Mouse (Mus musculus): Measurements from ENCODE around the gene Pik3cg. TPM values are rescaled to one million over a fixed set of nuclear protein-coding genes. Genes with fewer than 3 reads are reported as not detected.
"Not testable (repeated sequence)": the region's sequence is repeated elsewhere in the genome, so short reads cannot be mapped to it uniquely, and the experiment has no call there.

Pik3cg gene
- polyA plus RNA-seq (2014; fragmentation: Nextera tagmentation; extraction: Ambion mirVana): 3.9 and 4.0 TPM in 2 replicates

DNA sequence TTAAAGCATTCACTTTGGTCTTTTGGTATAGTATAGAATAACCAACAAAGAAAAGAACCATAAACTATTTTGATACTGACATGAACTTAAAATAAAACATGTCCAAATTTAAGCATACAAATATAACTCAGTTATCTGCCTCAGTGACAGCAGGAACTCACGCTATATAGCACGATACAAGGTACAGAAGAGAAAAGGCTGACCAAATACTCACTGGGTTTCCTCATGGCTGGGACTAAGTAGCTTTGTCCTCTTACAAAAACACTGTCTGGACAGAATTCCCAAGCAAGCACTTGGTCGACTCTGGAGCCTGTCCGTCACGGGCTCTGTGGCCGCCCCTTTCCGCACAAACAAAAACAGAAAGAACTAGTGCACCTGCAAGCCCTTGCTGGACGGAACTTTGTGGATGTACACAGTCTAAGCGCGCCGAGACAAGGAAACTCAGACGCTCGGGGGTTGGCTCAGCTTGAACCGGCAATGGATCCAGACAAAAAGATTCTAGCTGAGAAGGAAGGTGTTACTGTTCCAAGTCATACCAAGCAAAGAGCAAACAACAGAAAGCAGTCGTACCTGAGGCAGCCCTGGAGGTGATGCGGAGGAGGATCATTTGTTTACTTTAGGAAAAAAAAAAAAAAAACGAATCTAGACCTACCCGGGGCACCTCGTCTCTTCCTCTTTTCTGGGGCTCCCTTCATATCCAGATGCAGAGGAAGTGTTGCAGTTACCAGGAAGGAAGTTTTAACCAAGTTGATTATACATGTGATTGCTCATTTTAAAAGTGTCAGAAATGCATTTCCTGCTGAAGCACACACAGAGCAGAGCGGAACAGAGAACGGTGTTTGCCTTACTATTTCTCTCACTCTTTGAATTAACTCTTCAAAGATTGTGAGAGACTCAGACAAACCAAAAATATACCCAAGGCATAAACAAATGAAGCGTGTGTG lies at the start of gene Pik3cg:
Gene Pik3cg (minus strand): TSS at position 712 of the 944 bp plus-strand sequence.
- no peaks in the 10 kb centered on the region for H3K4me1 ChIP-seq (ENCODE audit: control insufficient read depth, insufficient read depth, low read length)
- H3K9ac ChIP-seq (replicated peaks; ENCODE audit: low read depth, low read length): no peak within 1 kb of the TSS
- 44% methylated on average over 22 of the region's 22 CpGs for WGBS
- peak within 1 kb of the TSS; percentile 6; the same call in 1 of the 2 replicates for H3K4me3 ChIP-seq (ENCODE audit: low read depth, low read length)
- H3K9me3 ChIP-seq (ENCODE audit: control insufficient read depth, low read depth, low read length): no peaks in the 10 kb centered on the region
- H3K4me2 ChIP-seq (replicated peaks; ENCODE audit: low read depth, low read length): peak within 1 kb of the TSS; percentile 7
- 0 out of 2 replicates have a peak, but pooled peaks have one; percentile 33 for ATAC-seq (ENCODE audit: insufficient number of reproducible peaks, insufficient read depth, low FRiP score, low read depth)
- no peaks in the 10 kb centered on the region for H3K36me3 ChIP-seq (ENCODE audit: control insufficient read depth, insufficient read depth, low read length)
- no peaks in the 10 kb centered on the region for H3K27me3 ChIP-seq (ENCODE audit: control insufficient read depth, insufficient read depth, low read length)
- no peak within 1 kb of the TSS for H3K27ac ChIP-seq (ENCODE audit: low read length)

DNA sequence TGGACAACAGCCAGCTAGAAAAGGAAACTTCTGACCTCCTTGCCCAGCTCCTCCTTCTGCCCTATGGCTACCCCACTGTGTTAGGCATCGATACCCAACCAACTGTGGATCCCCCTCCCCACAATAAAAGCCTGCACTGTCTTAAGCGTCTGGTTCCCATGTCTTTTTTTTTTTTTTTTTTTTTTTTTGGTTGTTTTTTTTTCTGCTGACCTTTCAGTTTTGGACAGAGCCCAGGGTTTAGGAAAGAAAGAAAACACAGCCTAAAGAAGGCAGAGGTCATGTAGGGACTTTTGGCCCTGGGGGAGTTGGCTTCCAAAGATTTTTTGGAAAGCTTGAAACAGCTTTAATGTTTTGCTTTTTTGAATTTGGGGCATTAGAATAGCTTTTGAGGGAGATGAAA lies 40.0 kb upstream of the Pik3cg start:
- H3K27me3 ChIP-seq (ENCODE audit: control insufficient read depth, insufficient read depth, low read length): no peaks in the 10 kb centered on the region
- no peak overlapping the region for H3K9ac ChIP-seq (replicated peaks; ENCODE audit: low read depth, low read length)
- no peaks in the 10 kb centered on the region for H3K9me3 ChIP-seq (ENCODE audit: control insufficient read depth, low read depth, low read length)
- no peak overlapping the region for H3K4me3 ChIP-seq (ENCODE audit: low read depth, low read length)
- no peak overlapping the region for H3K27ac ChIP-seq (ENCODE audit: low read length)
- no peaks in the 10 kb centered on the region for H3K36me3 ChIP-seq (ENCODE audit: control insufficient read depth, insufficient read depth, low read length)
- 68% methylated on average over 2 of the region's 2 CpGs for WGBS
- ATAC-seq (ENCODE audit: insufficient number of reproducible peaks, insufficient read depth, low FRiP score, low read depth): no peak
- no peak overlapping the region for H3K4me2 ChIP-seq (replicated peaks; ENCODE audit: low read depth, low read length)
- no peaks in the 10 kb centered on the region for H3K4me1 ChIP-seq (ENCODE audit: control insufficient read depth, insufficient read depth, low read length)

DNA sequence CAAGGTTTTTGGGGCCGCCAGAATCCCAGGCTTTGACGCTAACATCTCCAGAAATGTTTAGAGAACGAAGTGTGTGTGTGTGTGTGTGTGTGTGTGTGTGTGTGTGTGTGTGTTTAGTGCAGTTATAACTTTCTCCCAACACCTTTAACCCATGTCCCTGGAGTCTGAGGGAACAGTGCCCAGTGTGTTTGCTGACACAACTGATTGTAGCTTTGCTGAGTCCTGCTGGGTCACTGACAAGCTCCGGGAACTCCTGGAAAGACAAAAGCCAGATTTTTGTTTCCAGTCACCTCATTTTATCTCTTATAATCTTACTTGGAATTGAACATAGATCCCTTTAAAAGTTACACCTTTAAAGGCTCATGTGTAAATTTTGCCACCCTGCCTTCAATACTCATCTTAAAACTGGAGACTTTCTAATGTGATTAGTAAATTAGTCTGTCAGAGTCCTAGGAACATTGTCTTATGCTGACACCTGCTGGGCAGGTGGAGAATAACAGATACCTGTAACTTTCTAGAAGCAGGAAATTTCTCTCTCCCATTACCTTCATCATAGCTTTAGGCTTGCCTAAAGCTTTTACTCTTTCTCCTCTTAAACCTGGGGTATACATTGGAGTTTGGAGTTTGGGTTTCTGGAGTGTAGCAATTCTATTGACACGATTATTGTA lies 37.2 kb upstream of the Pik3cg start:
- H3K36me3 ChIP-seq (ENCODE audit: control insufficient read depth, insufficient read depth, low read length): no peaks in the 10 kb centered on the region
- H3K4me2 ChIP-seq (replicated peaks; ENCODE audit: low read depth, low read length): no peak overlapping the region
- H3K9me3 ChIP-seq (ENCODE audit: control insufficient read depth, low read depth, low read length): no peaks in the 10 kb centered on the region
- no peaks in the 10 kb centered on the region for H3K4me1 ChIP-seq (ENCODE audit: control insufficient read depth, insufficient read depth, low read length)
- 51% methylated on average over 5 of the region's 5 CpGs for WGBS
- H3K27me3 ChIP-seq (ENCODE audit: control insufficient read depth, insufficient read depth, low read length): no peaks in the 10 kb centered on the region
- no peak for ATAC-seq (ENCODE audit: insufficient number of reproducible peaks, insufficient read depth, low FRiP score, low read depth)
- H3K4me3 ChIP-seq (ENCODE audit: low read depth, low read length): no peak overlapping the region
- H3K27ac ChIP-seq (ENCODE audit: low read length): no peak overlapping the region
- H3K9ac ChIP-seq (replicated peaks; ENCODE audit: low read depth, low read length): no peak overlapping the region

DNA sequence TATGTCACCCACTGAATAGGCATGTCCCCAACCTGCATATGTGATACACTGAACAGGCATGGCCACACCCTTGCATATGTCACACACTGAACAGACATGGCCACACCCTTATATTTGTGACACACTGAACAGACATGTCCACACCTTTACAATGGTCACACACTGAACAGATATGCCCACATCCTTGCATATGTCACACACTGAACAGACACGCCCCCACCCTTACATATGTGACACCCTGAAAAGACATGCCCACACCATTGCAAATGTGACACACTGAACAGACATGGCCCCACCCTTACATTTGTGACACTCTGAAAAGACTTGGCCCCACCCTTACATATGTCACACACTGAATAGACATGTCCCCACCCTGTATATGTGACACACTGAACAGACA lies 35.1 kb upstream of the Pik3cg start:
- no peak for ATAC-seq (ENCODE audit: insufficient number of reproducible peaks, insufficient read depth, low FRiP score, low read depth)
- no peaks in the 10 kb centered on the region for H3K27me3 ChIP-seq (ENCODE audit: control insufficient read depth, insufficient read depth, low read length)
- no peaks in the 10 kb centered on the region for H3K9me3 ChIP-seq (ENCODE audit: control insufficient read depth, low read depth, low read length)
- no peaks in the 10 kb centered on the region for H3K4me1 ChIP-seq (ENCODE audit: control insufficient read depth, insufficient read depth, low read length)
- WGBS: 84% methylated on average over 1 of the region's 1 CpGs
- no peak overlapping the region for H3K9ac ChIP-seq (replicated peaks; ENCODE audit: low read depth, low read length)
- no peak overlapping the region for H3K4me3 ChIP-seq (ENCODE audit: low read depth, low read length)
- no peak overlapping the region for H3K4me2 ChIP-seq (replicated peaks; ENCODE audit: low read depth, low read length)
- H3K27ac ChIP-seq (ENCODE audit: low read length): no peak overlapping the region
- no peaks in the 10 kb centered on the region for H3K36me3 ChIP-seq (ENCODE audit: control insufficient read depth, insufficient read depth, low read length)

DNA sequence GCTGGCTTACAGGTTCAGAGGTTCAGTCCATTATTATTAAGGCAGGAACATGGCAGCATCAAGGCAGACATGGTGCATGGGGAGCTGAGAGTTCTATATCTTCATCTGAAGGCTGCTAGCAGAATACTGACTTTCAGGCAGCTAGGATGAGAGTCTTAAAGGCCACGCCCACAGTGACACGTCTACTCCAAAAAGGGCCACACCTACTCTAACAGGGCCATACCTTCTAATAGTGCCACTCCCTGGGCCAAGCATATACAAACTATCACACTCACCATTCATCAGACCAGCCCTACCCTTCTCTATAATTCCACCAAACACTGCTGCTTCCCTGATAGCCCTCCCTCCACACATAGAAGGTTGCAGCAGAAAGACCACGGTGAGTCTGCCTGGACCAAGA lies 30.7 kb upstream of the Pik3cg start:
- not testable (repeated sequence) for ATAC-seq (ENCODE audit: insufficient number of reproducible peaks, insufficient read depth, low FRiP score, low read depth); H3K36me3 ChIP-seq (ENCODE audit: control insufficient read depth, insufficient read depth, low read length); H3K4me2 ChIP-seq (replicated peaks; ENCODE audit: low read depth, low read length); H3K4me3 ChIP-seq (ENCODE audit: low read depth, low read length); H3K4me1 ChIP-seq (ENCODE audit: control insufficient read depth, insufficient read depth, low read length); H3K9me3 ChIP-seq (ENCODE audit: control insufficient read depth, low read depth, low read length); H3K27me3 ChIP-seq (ENCODE audit: control insufficient read depth, insufficient read depth, low read length); H3K9ac ChIP-seq (replicated peaks; ENCODE audit: low read depth, low read length)
- WGBS: 71% methylated on average over 3 of the region's 3 CpGs
- peak overlapping the region; percentile 68; the same call in 1 of the 2 replicates for H3K27ac ChIP-seq (ENCODE audit: low read length)

DNA sequence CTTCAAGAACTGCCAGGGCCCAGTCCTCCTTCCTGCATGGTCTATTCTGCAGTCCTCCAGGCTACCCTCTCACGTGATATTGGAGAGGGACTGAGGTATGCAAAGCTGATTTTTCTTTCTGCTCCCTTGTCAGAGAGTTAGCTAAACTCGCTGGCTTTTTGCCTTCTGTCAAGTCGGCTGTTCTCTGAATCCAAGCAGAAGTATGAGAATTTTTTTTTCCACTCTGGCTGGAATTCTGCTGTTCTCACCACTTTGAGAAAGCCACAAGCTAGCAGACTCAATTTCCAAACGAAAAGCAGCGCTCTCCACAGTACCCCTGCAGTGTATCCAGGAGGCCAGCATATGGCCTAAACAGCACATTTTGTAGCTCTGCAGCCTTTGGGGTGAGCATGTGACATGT lies 30.0 kb upstream of the Pik3cg start:
- no peaks in the 10 kb centered on the region for H3K9me3 ChIP-seq (ENCODE audit: control insufficient read depth, low read depth, low read length)
- no peak overlapping the region for H3K4me2 ChIP-seq (replicated peaks; ENCODE audit: low read depth, low read length)
- no peak overlapping the region for H3K9ac ChIP-seq (replicated peaks; ENCODE audit: low read depth, low read length)
- no peaks in the 10 kb centered on the region for H3K36me3 ChIP-seq (ENCODE audit: control insufficient read depth, insufficient read depth, low read length)
- 52% methylated on average over 5 of the region's 5 CpGs for WGBS
- no peaks in the 10 kb centered on the region for H3K27me3 ChIP-seq (ENCODE audit: control insufficient read depth, insufficient read depth, low read length)
- H3K27ac ChIP-seq (ENCODE audit: low read length): peak overlapping the region; percentile 68
- no peak for ATAC-seq (ENCODE audit: insufficient number of reproducible peaks, insufficient read depth, low FRiP score, low read depth)
- no peak overlapping the region for H3K4me3 ChIP-seq (ENCODE audit: low read depth, low read length)
- no peaks in the 10 kb centered on the region for H3K4me1 ChIP-seq (ENCODE audit: control insufficient read depth, insufficient read depth, low read length)

DNA sequence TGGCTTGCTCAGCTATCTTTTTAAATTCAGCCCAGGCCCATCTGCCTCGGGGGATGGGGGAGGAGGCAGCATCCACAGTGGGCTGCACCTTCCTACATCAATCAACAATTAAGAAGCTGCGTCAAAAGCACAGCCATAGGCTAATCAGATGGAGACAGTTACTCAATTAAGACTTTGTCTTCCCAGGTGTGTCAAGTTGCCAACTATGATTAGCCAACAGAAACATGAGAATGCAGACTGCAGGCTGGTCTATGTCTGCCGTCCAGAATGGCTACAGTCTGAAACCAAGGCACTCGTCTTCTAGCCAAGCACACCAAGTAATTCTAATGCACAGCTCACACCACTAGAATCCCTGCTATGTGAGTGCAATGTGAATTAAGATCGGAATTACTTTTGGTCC lies 29.4 kb upstream of the Pik3cg start:
- Histone ChIP-seq H3K4me3 (ENCODE audit: low read depth, low read length) (no peak overlapping the region), H3K36me3 (ENCODE audit: control insufficient read depth, insufficient read depth, low read length) (no peaks in the 10 kb centered on the region), H3K9me3 (ENCODE audit: control insufficient read depth, low read depth, low read length) (no peaks in the 10 kb centered on the region), H3K4me2 (replicated peaks; ENCODE audit: low read depth, low read length) (no peak overlapping the region), H3K27ac (ENCODE audit: low read length) (0 out of 2 replicates have a peak overlapping the region, but pooled peaks have one; percentile 27), H3K27me3 (ENCODE audit: control insufficient read depth, insufficient read depth, low read length) (no peaks in the 10 kb centered on the region), H3K9ac (replicated peaks; ENCODE audit: low read depth, low read length) (no peak overlapping the region), H3K4me1 (ENCODE audit: control insufficient read depth, insufficient read depth, low read length) (no peaks in the 10 kb centered on the region)
- no peak for ATAC-seq (ENCODE audit: insufficient number of reproducible peaks, insufficient read depth, low FRiP score, low read depth)
- 51% methylated on average over 5 of the region's 5 CpGs for WGBS

DNA sequence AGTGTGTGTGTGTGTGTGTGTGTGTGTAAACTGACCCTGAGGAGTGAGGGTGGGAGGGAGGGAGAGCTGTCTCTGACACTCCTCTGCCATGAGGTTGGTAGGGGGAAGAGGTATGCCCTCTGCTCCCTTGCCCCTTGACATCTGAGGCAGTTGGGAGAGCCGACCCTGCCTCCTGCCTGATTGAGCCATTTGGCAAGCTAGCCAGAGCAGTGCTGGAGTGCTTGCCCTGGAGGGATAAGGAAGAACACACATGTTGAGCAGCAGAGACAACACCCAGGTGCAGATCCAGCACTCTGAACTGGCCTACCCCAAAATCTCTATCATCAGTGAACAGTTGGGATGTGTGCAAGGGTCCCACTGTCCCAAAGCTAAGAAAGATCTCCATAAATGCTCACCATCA lies 28.7 kb upstream of the Pik3cg start:
- Histone ChIP-seq H3K9ac (replicated peaks; ENCODE audit: low read depth, low read length) (no peak overlapping the region), H3K4me3 (ENCODE audit: low read depth, low read length) (no peak overlapping the region), H3K4me2 (replicated peaks; ENCODE audit: low read depth, low read length) (no peak overlapping the region), H3K27ac (ENCODE audit: low read length) (no peak overlapping the region), H3K36me3 (ENCODE audit: control insufficient read depth, insufficient read depth, low read length) (no peaks in the 10 kb centered on the region), H3K9me3 (ENCODE audit: control insufficient read depth, low read depth, low read length) (no peaks in the 10 kb centered on the region), H3K4me1 (ENCODE audit: control insufficient read depth, insufficient read depth, low read length) (no peaks in the 10 kb centered on the region), H3K27me3 (ENCODE audit: control insufficient read depth, insufficient read depth, low read length) (no peaks in the 10 kb centered on the region)
- ATAC-seq (ENCODE audit: insufficient number of reproducible peaks, insufficient read depth, low FRiP score, low read depth): no peak
- WGBS: 39% methylated on average over 1 of the region's 1 CpGs
